Mouse (Mus musculus): ENCODE measurements around the gene Lsm5. TPM values are rescaled to one million over a fixed set of nuclear protein-coding genes. Genes with fewer than 3 reads are reported as not detected.

Lsm5 gene
- polyA plus RNA-seq, 1 experiment, result 7.3 TPM

- 85% methylated on average over 8 of the region's 8 CpGs for WGBS
- no peak overlapping the region for H3K27ac ChIP-seq (ENCODE audit: control insufficient read depth, insufficient read depth, low read length)
These were observed 49.1 kb downstream of the Lsm5 start for GRCm38 (mm10) chr6:56655393-56655792.

DNA sequence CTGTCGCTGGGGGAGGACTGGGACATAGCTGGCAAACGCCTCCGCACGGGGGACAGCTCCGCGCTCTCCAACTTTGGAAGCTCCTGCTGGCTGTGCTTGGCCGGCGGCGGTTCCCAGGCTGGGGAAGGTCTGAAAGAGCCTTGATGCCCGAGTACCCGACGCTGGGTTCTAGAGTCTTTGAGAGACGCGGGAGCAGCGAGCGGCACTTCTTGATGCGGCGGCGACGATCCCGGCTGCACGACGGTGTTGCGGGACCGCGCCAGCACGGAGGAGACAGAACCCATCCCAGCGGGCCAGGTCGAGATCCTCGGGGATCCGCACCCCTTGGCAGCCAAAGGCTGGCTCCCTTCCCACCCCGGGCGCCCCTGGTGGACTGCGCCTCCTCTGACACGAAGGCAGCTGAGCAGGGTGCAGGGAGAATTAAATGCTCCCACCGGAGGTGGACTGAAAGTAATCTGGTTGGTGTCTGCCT lies 52.4 kb downstream of the Lsm5 start:
- no peak overlapping the region for H3K4me3 ChIP-seq (ENCODE audit: control insufficient read depth, insufficient read depth, low read length)
- 6% methylated on average over 36 of the region's 36 CpGs for WGBS
- DNase-seq, result no peak

More at GRCm38 (mm10) chr6:56655393-56655792, 49.1 kb downstream of the Lsm5 start:
- Histone ChIP-seq H3K36me3 (ENCODE audit: control insufficient read depth, insufficient read depth, low read length) (no peaks in the 10 kb centered on the region), H3K4me1 (replicated peaks; ENCODE audit: control insufficient read depth, insufficient read depth, low read length) (no peaks in the 10 kb centered on the region), H3K4me3 (ENCODE audit: control insufficient read depth, insufficient read depth, low read length) (no peak overlapping the region), H3K27me3 (ENCODE audit: control insufficient read depth, insufficient read depth, low read length) (peaks cover 8% of the 10 kb centered on the region; the same call in 1 of the 2 replicates)
- TF ChIP-seq CTCF (IDR thresholded peaks at IDR 0.05; ENCODE audit: borderline replicate concordance, control insufficient read depth, extremely low read depth, insufficient read depth, low read length, poor library complexity), result no peak
- no peak for TF ChIP-seq POLR2A (IDR thresholded peaks at IDR 0.05; ENCODE audit: control insufficient read depth, extremely low read depth, insufficient read depth, low read length, poor library complexity)
- no peak for DNase-seq

More for the DNA sequence above, 52.4 kb downstream of the Lsm5 start:
- Histone ChIP-seq H3K36me3 (ENCODE audit: control insufficient read depth, insufficient read depth, low read length) (no peaks in the 10 kb centered on the region), H3K27ac (ENCODE audit: control insufficient read depth, insufficient read depth, low read length) (no peak overlapping the region), H3K27me3 (ENCODE audit: control insufficient read depth, insufficient read depth, low read length) (peaks cover 8% of the 10 kb centered on the region; the same call in 1 of the 2 replicates), H3K4me1 (replicated peaks; ENCODE audit: control insufficient read depth, insufficient read depth, low read length) (no peaks in the 10 kb centered on the region)
- TF ChIP-seq CTCF (IDR thresholded peaks at IDR 0.05; ENCODE audit: borderline replicate concordance, control insufficient read depth, extremely low read depth, insufficient read depth, low read length, poor library complexity) (no peak), POLR2A (IDR thresholded peaks at IDR 0.05; ENCODE audit: control insufficient read depth, extremely low read depth, insufficient read depth, low read length, poor library complexity) (no peak)

Other genes starting within 250 kb of the Lsm5 start
- gene Pde1c, start 135.6 kb downstream of the Lsm5 start, polyA plus RNA-seq (2012; rRNA removed), result 0.52 and 1.8 TPM in 2 replicates
- gene Avl9, start 10.2 kb upstream of the Lsm5 start, polyA plus RNA-seq (2012; rRNA removed), result 13.7 and 14.6 TPM in 2 replicates
- gene Kbtbd2, start 93.1 kb upstream of the Lsm5 start, polyA plus RNA-seq (2012; rRNA removed), result 16.3 and 17.4 TPM in 2 replicates
- 7.4 and 11.1 TPM in 2 replicates for gene Fkbp9, start 127.3 kb upstream of the Lsm5 start, polyA plus RNA-seq (2012; rRNA removed)
- gene Nt5c3, start 219.2 kb upstream of the Lsm5 start, polyA plus RNA-seq (2012; rRNA removed), result 9.5 and 9.6 TPM in 2 replicates
- 0.05 and 0.18 TPM in 2 replicates for gene Vmn1r4, start 219.3 kb upstream of the Lsm5 start, polyA plus RNA-seq (2012; rRNA removed)

All from thymus, adult 2 months (tissue).